Mouse (Mus musculus) embryonic facial prominence, embryonic 11.5 days (tissue): ENCODE results near the gene Synj2. TPM values are rescaled to one million over a fixed set of nuclear protein-coding genes. Genes with fewer than 3 reads are reported as not detected.

ENCODE experiments used
- ATAC-seq: fragments of 200-750 bp; cut with Nextera tagmentation; replicated peaks from 2 replicates; pipeline ENCODE4 v1.8.0; 2017; ENCODE audit warnings: low read depth; ENCODE audit not compliant: insufficient number of reproducible peaks, low FRiP score, low TSS enrichment
- DNase-seq: peaks from one replicate; pipeline ENCODE4 v3.0.0-alpha.2; 2015; ENCODE audit warnings: low spot score
- H3K27ac ChIP-seq: fragments of 300-500 bp; sonication (generic); replicated peaks from 2 replicates; pipeline ENCODE4 v1.5.1; 2014; ENCODE audit warnings: mild to moderate bottlenecking, low read depth, low read length, control low read depth
- H3K27me3 ChIP-seq: fragments of 300-500 bp; sonication (generic); 2 replicates; pipeline ENCODE4 v1.6.1; 2014; ENCODE audit warnings: mild to moderate bottlenecking, low read length, moderate library complexity, mixed read lengths; ENCODE audit not compliant: control insufficient read depth, insufficient read depth
- H3K36me3 ChIP-seq: fragments of 300-500 bp; sonication (generic); replicated peaks from 2 replicates; pipeline ENCODE4 v1.6.1; 2014; ENCODE audit warnings: low read depth, mild to moderate bottlenecking, low read length, moderate library complexity, mixed read lengths; ENCODE audit not compliant: control insufficient read depth, insufficient read depth
- H3K4me1 ChIP-seq: fragments of 300-500 bp; sonication (generic); 2 replicates; pipeline ENCODE4 v1.6.1; 2014; ENCODE audit warnings: low read length, mixed read lengths; ENCODE audit not compliant: control insufficient read depth, insufficient read depth
- H3K4me2 ChIP-seq: fragments of 300-500 bp; sonication (generic); 2 replicates; pipeline ENCODE4 v1.6.1; 2014; ENCODE audit warnings: low read depth, mild to moderate bottlenecking, control low read depth, low read length, moderate library complexity
- H3K4me3 ChIP-seq: fragments of 300-500 bp; sonication (generic); 2 replicates; pipeline ENCODE4 v1.5.1; 2014; ENCODE audit warnings: low read depth, low read length, control low read depth
- H3K9ac ChIP-seq: fragments of 300-500 bp; sonication (generic); replicated peaks from 2 replicates; pipeline ENCODE4 v1.6.1; 2014; ENCODE audit warnings: mild to moderate bottlenecking, control low read depth, low read length
- H3K9me3 ChIP-seq: fragments of 300-500 bp; sonication (generic); replicated peaks from 2 replicates; pipeline ENCODE4 v1.6.1; 2016; ENCODE audit warnings: mild to moderate bottlenecking, low read length, inconsistent platforms, mixed read lengths; ENCODE audit not compliant: control insufficient read depth
- WGBS: fragments of 180-500 bp; shearing (Covaris S2); extraction: QIAGEN DNeasy Blood & Tissue Kit; methylation state at CpG from one replicate; pipeline ENCODE4 v1.1.7; 2014; 5-methylcytosine and 5-hydroxymethylcytosine counted together
- polyA plus RNA-seq: library from polyadenylated mRNA; unstranded; fragments of >200 nt; fragmentation: Nextera tagmentation; extraction: Ambion mirVana; gene quantifications from 2 replicates; pipeline ENCODE4 v1.2.1, GENCODE M21; 2014

Synj2 gene
- polyA plus RNA-seq, 1 experiment from 2014 or later: 2.0 TPM

DNA sequence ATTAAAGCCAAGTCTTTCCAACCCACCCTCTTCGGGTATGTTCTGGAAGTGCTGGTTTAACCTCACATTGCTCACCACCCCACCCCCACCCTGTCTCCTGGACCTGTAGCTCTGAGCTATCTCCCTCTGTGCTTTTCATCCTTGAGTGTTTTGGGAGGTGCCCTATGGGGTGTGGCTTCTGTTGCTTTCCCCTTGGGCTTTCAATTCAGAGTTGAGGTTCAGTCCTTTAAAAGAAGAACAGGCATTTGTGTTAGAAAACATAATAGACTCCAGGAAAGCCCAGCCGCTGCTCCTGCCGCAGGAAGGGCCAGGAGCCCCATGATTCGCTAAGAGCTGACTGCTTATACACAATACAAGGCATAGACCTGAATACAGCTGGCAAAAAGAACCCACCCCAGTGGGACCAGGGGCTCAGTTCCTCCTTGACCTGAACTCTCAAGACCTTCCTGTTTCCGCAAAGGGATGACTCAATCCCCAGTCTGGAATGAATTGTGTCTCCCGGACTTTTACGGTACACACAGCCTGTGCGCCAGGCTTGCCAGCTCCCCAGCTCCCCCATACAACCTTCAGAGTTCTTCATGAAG, 36.9 kb downstream of the Synj2 start:
- Histone ChIP-seq H3K4me3 (no peak overlapping the region), H3K9me3 (no peaks in the 10 kb centered on the region), H3K9ac (no peak overlapping the region), H3K4me1 (peaks cover 5% of the 10 kb centered on the region; the same call in 1 of the 2 replicates), H3K36me3 (no peaks in the 10 kb centered on the region), H3K27me3 (no peaks in the 10 kb centered on the region), H3K27ac (no peak overlapping the region), H3K4me2 (no peak overlapping the region)
- ATAC-seq (no peak), DNase-seq (no peak)
- WGBS: 65% methylated on average over 8 of the region's 8 CpGs

DNA sequence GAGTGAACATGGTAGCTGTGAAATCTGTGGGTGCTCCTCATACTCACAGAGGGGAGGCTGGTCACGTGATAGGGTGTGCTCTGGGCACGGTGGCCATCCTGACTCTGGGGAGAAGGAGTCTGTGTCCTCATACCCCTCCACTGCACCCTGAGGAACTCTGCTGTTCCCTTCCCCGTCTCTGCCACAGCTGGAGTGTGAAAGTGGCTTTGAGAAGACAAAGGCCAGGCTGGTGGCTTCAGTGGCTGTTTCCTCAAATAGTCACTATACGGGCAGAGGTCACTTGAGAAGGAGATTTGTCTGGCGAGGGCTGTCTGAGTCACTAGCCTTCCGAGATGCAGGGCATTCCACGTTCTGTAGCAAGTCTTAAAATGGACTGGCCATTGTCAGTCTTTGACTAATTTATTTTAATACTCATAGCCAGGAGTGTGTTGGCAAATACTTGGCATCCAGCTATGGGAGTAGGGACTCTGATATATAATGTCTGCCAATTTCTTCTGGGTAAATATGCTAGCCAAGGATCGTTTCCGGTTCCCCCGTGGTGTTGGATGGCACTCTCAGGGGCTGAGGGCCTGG, 37.5 kb downstream of the Synj2 start:
- Histone ChIP-seq H3K27ac (no peak overlapping the region), H3K9ac (no peak overlapping the region), H3K9me3 (no peaks in the 10 kb centered on the region), H3K4me1 (peaks cover 5% of the 10 kb centered on the region; the same call in 1 of the 2 replicates), H3K4me3 (no peak overlapping the region), H3K4me2 (no peak overlapping the region), H3K36me3 (no peaks in the 10 kb centered on the region), H3K27me3 (no peaks in the 10 kb centered on the region)
- ATAC-seq: no peak
- no peak for DNase-seq
- 73% methylated on average over 10 of the region's 10 CpGs for WGBS

- no peaks in the 10 kb centered on the region for H3K27me3 ChIP-seq
- no peaks in the 10 kb centered on the region for H3K36me3 ChIP-seq
- H3K4me3 ChIP-seq: no peak overlapping the region
- H3K9ac ChIP-seq: no peak overlapping the region
- ATAC-seq (no peak), DNase-seq (peak; percentile 28)
- peaks cover 3% of the 10 kb centered on the region; the same call in 1 of the 2 replicates for H3K4me1 ChIP-seq
- H3K27ac ChIP-seq: no peak overlapping the region
- H3K9me3 ChIP-seq: no peaks in the 10 kb centered on the region
- 42% methylated on average over 6 of the region's 6 CpGs for WGBS
- H3K4me2 ChIP-seq: no peak overlapping the region
These were observed 39.8 kb downstream of the Synj2 start for GRCm38 (mm10) chr17:5980860-5981259.

- WGBS: 79% methylated on average over 6 of the region's 6 CpGs
These were observed 42.1 kb downstream of the Synj2 start for GRCm38 (mm10) chr17:5983150-5983549.

GRCm38 (mm10) chr17:5983901-5984300, 42.8 kb downstream of the Synj2 start:
- no peak overlapping the region for H3K4me2 ChIP-seq
- no peaks in the 10 kb centered on the region for H3K27me3 ChIP-seq
- H3K9me3 ChIP-seq: no peaks in the 10 kb centered on the region
- H3K4me1 ChIP-seq: peaks cover 8% of the 10 kb centered on the region
- no peak overlapping the region for H3K4me3 ChIP-seq
- H3K27ac ChIP-seq: no peak overlapping the region
- DNase-seq (no peak), ATAC-seq (no peak)
- WGBS: 78% methylated on average over 6 of the region's 6 CpGs
- no peaks in the 10 kb centered on the region for H3K36me3 ChIP-seq
- no peak overlapping the region for H3K9ac ChIP-seq

More at GRCm38 (mm10) chr17:5983150-5983549, 42.1 kb downstream of the Synj2 start:
- no peaks in the 10 kb centered on the region for H3K9me3 ChIP-seq
- no peaks in the 10 kb centered on the region for H3K27me3 ChIP-seq
- peaks cover 7% of the 10 kb centered on the region for H3K4me1 ChIP-seq
- no peak overlapping the region for H3K4me2 ChIP-seq
- H3K4me3 ChIP-seq: no peak overlapping the region
- H3K27ac ChIP-seq: no peak overlapping the region
- no peaks in the 10 kb centered on the region for H3K36me3 ChIP-seq
- H3K9ac ChIP-seq: no peak overlapping the region
- no peak for ATAC-seq
- DNase-seq: no peak

DNA sequence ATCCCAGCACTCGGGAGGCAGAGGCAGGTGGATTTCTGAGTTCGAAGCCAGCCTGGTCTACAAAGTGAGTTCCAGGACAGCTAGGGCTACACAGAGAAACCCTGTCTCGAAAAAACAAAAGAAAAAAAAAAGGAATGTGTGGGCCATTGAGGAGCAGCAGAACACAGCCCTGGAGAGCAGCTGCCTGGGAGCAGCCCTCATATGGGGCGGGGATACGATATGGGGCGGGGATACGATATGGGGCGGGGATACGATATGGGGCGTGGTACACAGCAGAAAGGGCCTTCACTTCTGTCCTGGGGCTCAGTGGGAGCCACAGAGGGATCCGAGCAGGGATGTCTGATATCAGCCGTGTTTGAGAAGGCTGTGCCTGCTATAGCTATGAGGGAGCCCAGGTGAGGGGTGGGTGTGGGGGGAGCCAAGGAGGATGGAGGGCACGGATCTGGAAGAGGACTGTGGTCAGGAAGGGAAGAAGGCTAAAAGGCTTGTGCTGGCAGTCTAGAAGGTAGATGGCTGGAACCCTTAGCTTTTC, 43.7 kb downstream of the Synj2 start:
- Histone ChIP-seq H3K4me1 (peaks cover 8% of the 10 kb centered on the region), H3K4me2 (no peak overlapping the region), H3K9ac (no peak overlapping the region), H3K27ac (no peak overlapping the region), H3K4me3 (no peak overlapping the region), H3K9me3 (no peaks in the 10 kb centered on the region), H3K27me3 (no peaks in the 10 kb centered on the region), H3K36me3 (no peaks in the 10 kb centered on the region)
- WGBS: 64% methylated on average over 13 of the region's 13 CpGs
- DNase-seq: no peak
- ATAC-seq: no peak

GRCm38 (mm10) chr17:5985271-5985670, 44.2 kb downstream of the Synj2 start:
- Histone ChIP-seq H3K4me1 (peaks cover 8% of the 10 kb centered on the region), H3K4me2 (no peak overlapping the region), H3K9me3 (no peaks in the 10 kb centered on the region), H3K27ac (no peak overlapping the region), H3K4me3 (no peak overlapping the region), H3K27me3 (no peaks in the 10 kb centered on the region), H3K36me3 (no peaks in the 10 kb centered on the region), H3K9ac (no peak overlapping the region)
- ATAC-seq (no peak), DNase-seq (no peak)
- 92% methylated on average over 1 of the region's 1 CpGs for WGBS

DNA sequence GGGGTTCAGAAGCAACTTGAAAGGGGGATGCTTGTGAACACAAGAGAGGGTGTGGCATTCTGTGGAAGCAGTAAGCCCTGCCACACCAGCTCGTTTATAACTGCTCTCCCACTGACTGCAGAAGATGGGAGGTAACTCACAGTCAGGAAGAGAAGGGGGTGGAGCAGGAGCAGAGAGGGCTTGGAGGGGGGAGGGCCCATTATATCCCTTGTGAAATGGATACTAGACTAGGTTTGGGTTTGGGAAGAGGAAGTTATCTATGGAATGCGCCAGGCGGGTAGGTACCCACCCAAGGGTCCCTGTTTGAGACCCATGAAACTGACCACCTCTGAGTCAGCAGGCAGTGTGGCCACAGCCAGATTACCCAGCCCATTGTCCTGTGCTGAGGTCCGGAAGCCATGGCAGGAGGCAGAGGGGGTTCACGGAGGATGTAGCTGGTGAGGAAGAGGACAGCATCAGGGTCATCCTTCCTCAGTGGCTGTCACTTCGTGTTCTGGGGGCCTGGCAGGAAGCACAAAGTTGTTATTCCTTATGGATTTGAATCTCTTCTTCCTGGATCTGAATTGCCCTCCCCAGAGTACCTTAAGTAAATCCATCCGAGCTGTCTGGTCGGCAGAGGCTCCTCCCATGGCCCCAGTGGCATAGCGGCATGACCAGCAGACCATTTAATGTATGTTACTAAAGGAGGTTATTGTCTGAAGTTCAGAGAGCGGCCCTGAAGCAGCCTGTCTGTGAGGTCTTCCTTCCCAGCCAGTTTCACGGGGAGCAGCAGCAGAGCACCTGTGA, 46.4 kb downstream of the Synj2 start:
- H3K27me3 ChIP-seq: no peaks in the 10 kb centered on the region
- H3K4me2 ChIP-seq: peak overlapping the region; percentile 29; the same call in 1 of the 2 replicates
- 31% methylated on average over 11 of the region's 11 CpGs for WGBS
- peaks cover 8% of the 10 kb centered on the region for H3K4me1 ChIP-seq
- no peak overlapping the region for H3K27ac ChIP-seq
- H3K9ac ChIP-seq: no peak overlapping the region
- no peaks in the 10 kb centered on the region for H3K36me3 ChIP-seq
- no peak for ATAC-seq
- peak; percentile 27 for DNase-seq
- H3K4me3 ChIP-seq: no peak overlapping the region
- H3K9me3 ChIP-seq: no peaks in the 10 kb centered on the region
